ENCODE assay signal across 19 mouse cellular contexts in genomic region chr5:31704971-31705370, GRCm38 (mm10). TPM values are rescaled to one million over a fixed set of nuclear protein-coding genes. Genes with fewer than 3 reads are reported as not detected.
DNase-seq lines count a peak whose midpoint lies in the region; ATAC-seq lines count a peak whose summit lies in the region.
"Had no signal": no experiment of that assay in that cellular context is flagged by ENCODE, and none has a peak within 500 bp of the region (broad histone marks: within the 10 kb centered on the region; RNA-seq: fewer than 3 reads in every experiment).

No protein-coding gene starts in this region.

- peaks cover 31% of the 10 kb centered on the region for H3K4me1 ChIP-seq in megakaryocyte, embryonic 14.5 days
- H3K4me1 ChIP-seq: heart, embryonic 15.5 days; hindbrain, embryonic 12.5 days; intestine, embryonic 15.5 days; midbrain, embryonic 13.5 days had no signal

- intact Hi-C loops in left cerebral cortex, postnatal 14 days (cut with DNase I), result no loop called here
- intact Hi-C loops in gastrocnemius, postnatal 14 days (cut with DNase I; ENCODE audit: low total_unique reads), result loop anchor here (10.0 kb wide), 1 partner anchor 190 kb away; no protein-coding TSS in a partner anchor

- DNase-seq in layer of hippocampus, adult 9-11 months, result peak; percentile 89
- peak; percentile 66 to 72 for DNase-seq in left cerebral cortex, postnatal 14 days (ENCODE audit: low spot score in 2 of 2)
- peak; percentile 83 for DNase-seq in telencephalon, adult 2 months (ENCODE audit: low read depth, low spot score)
- no peak for DNase-seq in thymus, postnatal 0 days (ENCODE audit: low spot score)
- no peak for DNase-seq in thymus, postnatal 25 days
- DNase-seq in gastrocnemius, postnatal 14 days, result no peak
- DNase-seq: cerebellum, postnatal 25 days; forebrain, postnatal 0 days; heart, adult 11 months; lung, postnatal 10 days; spleen, adult 18-20 months; thymus, postnatal 4 days had no signal

- no peak for ATAC-seq in megakaryocyte, adult 5-6 weeks (ENCODE audit: poor library complexity, severe bottlenecking)
- ATAC-seq: forebrain, postnatal 0 days; intestine, embryonic 15.5 days; midbrain, embryonic 13.5 days; Patski had no signal

- no peaks in the 10 kb centered on the region for H3K9me3 ChIP-seq in megakaryocyte, embryonic 14.5 days
- H3K9me3 ChIP-seq: heart, embryonic 15.5 days; hindbrain, embryonic 12.5 days; intestine, embryonic 15.5 days; midbrain, embryonic 13.5 days had no signal

- no peaks in the 10 kb centered on the region for H3K27me3 ChIP-seq in megakaryocyte, embryonic 14.5 days (replicated peaks)
- H3K27me3 ChIP-seq: heart, embryonic 15.5 days; hindbrain, embryonic 12.5 days; intestine, embryonic 15.5 days; midbrain, embryonic 13.5 days; Patski had no signal

- H3K36me3 ChIP-seq in megakaryocyte, embryonic 14.5 days (replicated peaks; ENCODE audit: low read length), result peaks cover 78% of the 10 kb centered on the region

- H3K4me3 ChIP-seq in megakaryocyte, embryonic 14.5 days (replicated peaks), result peak overlapping the region; percentile 7
- H3K4me3 ChIP-seq: heart, embryonic 15.5 days; hindbrain, embryonic 12.5 days; intestine, embryonic 15.5 days; midbrain, embryonic 13.5 days had no signal

RNA-seq across cellular contexts. Expression of gene Babam2, which starts 7.5 kb away (rescaled TPM):
- polyA plus RNA-seq in megakaryocyte, embryonic 14.5 days (2012; ENCODE audit: insufficient read depth, low replicate concordance), result 87.2 and 163 TPM in 2 replicates
- total RNA-seq in megakaryocyte, adult 5-6 weeks (2015), result 106 and 112 TPM in 2 replicates
- total RNA-seq in megakaryocyte, adult 5-6 weeks (2017), result 41.2 and 55.3 TPM in 2 replicates
- total RNA-seq in left cerebral cortex, postnatal 14 days (2021), result 10 to 100 TPM; 41.3 to 44.5 TPM
- polyA plus RNA-seq in thymus, postnatal 0 days (2015; fragmentation: Nextera tagmentation; extraction: Ambion mirVana), result 48.1 and 53.9 TPM in 2 replicates
- 10 to 100 TPM; 34.7 to 35.7 TPM for total RNA-seq in gastrocnemius, postnatal 14 days (2021)

RNA-seq across cellular contexts. Expression of gene Rbks, which starts 7.5 kb away (rescaled TPM):
- 7.9 TPM in 1 of 2 replicates, not detected in the other for polyA plus RNA-seq in megakaryocyte, embryonic 14.5 days (2012; ENCODE audit: insufficient read depth, low replicate concordance)
- 52.2 and 60.9 TPM in 2 replicates for total RNA-seq in megakaryocyte, adult 5-6 weeks (2015)
- 31.0 and 37.4 TPM in 2 replicates for total RNA-seq in megakaryocyte, adult 5-6 weeks (2017)
- total RNA-seq in left cerebral cortex, postnatal 14 days (2021), result 1 to 10 TPM; 2.5 to 4.0 TPM
- 20.7 and 22.1 TPM in 2 replicates for polyA plus RNA-seq in thymus, postnatal 0 days (2015; fragmentation: Nextera tagmentation; extraction: Ambion mirVana)
- total RNA-seq in gastrocnemius, postnatal 14 days (2021), result 1 to 10 TPM; 2.1 to 3.3 TPM

Comparison
In these comparisons a context has a peak if more than half of its experiments do, and no peak if none do; other contexts are left out.
1. DNase-seq: peak in layer of hippocampus, adult 9-11 months (single experiment), left cerebral cortex, postnatal 14 days (2 of 2) and telencephalon, adult 2 months (single experiment); none in thymus, postnatal 0 days (single experiment), thymus, postnatal 25 days (single experiment) and gastrocnemius, postnatal 14 days (single experiment).
2. RNA of gene Rbks, which starts 7.5 kb away (total RNA-seq): 31.0 to 60.9 TPM in megakaryocyte, adult 5-6 weeks; 2.5 to 4.0 TPM in left cerebral cortex, postnatal 14 days and 2.1 to 3.3 TPM in gastrocnemius, postnatal 14 days; every median in the first group is over 4 times any median in the second.